Mouse (Mus musculus): ENCODE results near the gene Mroh8. TPM values are rescaled to one million over a fixed set of nuclear protein-coding genes. Genes with fewer than 3 reads are reported as not detected.

The Mroh8 gene
- polyA plus RNA-seq, 1 experiment from 2014 or later = not detected

GRCm38 (mm10) chr2:157308273-157308917, 29.0 kb upstream of the Mroh8 start:
- H3K4me3 ChIP-seq (ENCODE audit: inconsistent target) = no peak overlapping the region
- H3K79me2 ChIP-seq (ENCODE audit: inconsistent target) = no peaks in the 10 kb centered on the region
- WGBS (ENCODE audit: missing documents) = 84% methylated on average over 2 of the region's 2 CpGs
- peaks cover 79% of the 10 kb centered on the region for H3K36me3 ChIP-seq (ENCODE audit: inconsistent target)
- no peak overlapping the region for H3K27ac ChIP-seq

GRCm38 (mm10) chr2:157307715-157308265, 28.4 kb upstream of the Mroh8 start:
- Histone ChIP-seq H3K79me2 (ENCODE audit: inconsistent target) (no peaks in the 10 kb centered on the region), H3K4me3 (ENCODE audit: inconsistent target) (no peak overlapping the region), H3K27ac (no peak overlapping the region), H3K36me3 (ENCODE audit: inconsistent target) (peaks cover 79% of the 10 kb centered on the region)
- WGBS (ENCODE audit: missing documents) = 96% methylated on average over 4 of the region's 4 CpGs

GRCm38 (mm10) chr2:157306091-157307032, 27.0 kb upstream of the Mroh8 start:
- Histone ChIP-seq H3K4me3 (ENCODE audit: inconsistent target) (no peak overlapping the region), H3K36me3 (ENCODE audit: inconsistent target) (peaks cover 77% of the 10 kb centered on the region), H3K79me2 (ENCODE audit: inconsistent target) (no peaks in the 10 kb centered on the region), H3K27ac (no peak overlapping the region)
- 94% methylated on average over 7 of the region's 7 CpGs for WGBS (ENCODE audit: missing documents)

- H3K36me3 ChIP-seq (ENCODE audit: inconsistent target) = peaks cover 81% of the 10 kb centered on the region
- H3K4me3 ChIP-seq (ENCODE audit: inconsistent target) = no peak overlapping the region
- no peaks in the 10 kb centered on the region for H3K79me2 ChIP-seq (ENCODE audit: inconsistent target)
- WGBS (ENCODE audit: missing documents) = 92% methylated on average over 9 of the region's 9 CpGs
- H3K27ac ChIP-seq = no peak overlapping the region
These were observed 23.7 kb upstream of the Mroh8 start for GRCm38 (mm10) chr2:157303096-157303495.

GRCm38 (mm10) chr2:157300051-157300450, 20.7 kb upstream of the Mroh8 start:
- no peak overlapping the region for H3K27ac ChIP-seq
- WGBS (ENCODE audit: missing documents) = 89% methylated on average over 6 of the region's 6 CpGs
- no peak overlapping the region for H3K4me3 ChIP-seq (ENCODE audit: inconsistent target)
- H3K36me3 ChIP-seq (ENCODE audit: inconsistent target) = peaks cover 87% of the 10 kb centered on the region
- no peaks in the 10 kb centered on the region for H3K79me2 ChIP-seq (ENCODE audit: inconsistent target)

GRCm38 (mm10) chr2:157296105-157296689, 16.8 kb upstream of the Mroh8 start:
- no peaks in the 10 kb centered on the region for H3K79me2 ChIP-seq (ENCODE audit: inconsistent target)
- 91% methylated on average over 7 of the region's 7 CpGs for WGBS (ENCODE audit: missing documents)

GRCm38 (mm10) chr2:157292093-157292492, 12.7 kb upstream of the Mroh8 start:
- Histone ChIP-seq H3K27ac (no peak overlapping the region), H3K79me2 (ENCODE audit: inconsistent target) (peaks cover 18% of the 10 kb centered on the region; the same call in 1 of the 2 replicates), H3K36me3 (ENCODE audit: inconsistent target) (peaks cover 72% of the 10 kb centered on the region), H3K4me3 (ENCODE audit: inconsistent target) (no peak overlapping the region)
- WGBS (ENCODE audit: missing documents) = 0% methylated on average over 1 of the region's 2 CpGs

More at GRCm38 (mm10) chr2:157296105-157296689, 16.8 kb upstream of the Mroh8 start:
- H3K27ac ChIP-seq = no peak overlapping the region
- H3K36me3 ChIP-seq (ENCODE audit: inconsistent target) = peaks cover 78% of the 10 kb centered on the region
- H3K4me3 ChIP-seq (ENCODE audit: inconsistent target) = no peak overlapping the region

- H3K27ac ChIP-seq = no peak overlapping the region
These were observed 9.6 kb upstream of the Mroh8 start for GRCm38 (mm10) chr2:157288996-157289395.

GRCm38 (mm10) chr2:157287542-157287941, 8.2 kb upstream of the Mroh8 start:
- peaks cover 45% of the 10 kb centered on the region for H3K79me2 ChIP-seq (ENCODE audit: inconsistent target)
- no peak overlapping the region for H3K4me3 ChIP-seq (ENCODE audit: inconsistent target)
- H3K36me3 ChIP-seq (ENCODE audit: inconsistent target) = peaks cover 41% of the 10 kb centered on the region
- H3K27ac ChIP-seq = no peak overlapping the region
- 15% methylated on average over 3 of the region's 3 CpGs for WGBS (ENCODE audit: missing documents)

More at GRCm38 (mm10) chr2:157288996-157289395, 9.6 kb upstream of the Mroh8 start:
- WGBS (ENCODE audit: missing documents) = 88% methylated on average over 5 of the region's 5 CpGs
- Histone ChIP-seq H3K79me2 (ENCODE audit: inconsistent target) (peaks cover 30% of the 10 kb centered on the region; the same call in 1 of the 2 replicates), H3K36me3 (ENCODE audit: inconsistent target) (peaks cover 43% of the 10 kb centered on the region), H3K4me3 (ENCODE audit: inconsistent target) (no peak overlapping the region)

- peaks cover 9% of the 10 kb centered on the region; the same call in 1 of the 2 replicates for H3K36me3 ChIP-seq (ENCODE audit: inconsistent target)
- H3K27ac ChIP-seq = no peak overlapping the region
- H3K79me2 ChIP-seq (ENCODE audit: inconsistent target) = peaks cover 69% of the 10 kb centered on the region
- H3K4me3 ChIP-seq (ENCODE audit: inconsistent target) = no peak overlapping the region
- 90% methylated on average over 6 of the region's 6 CpGs for WGBS (ENCODE audit: missing documents)
These were observed 4.0 kb upstream of the Mroh8 start for GRCm38 (mm10) chr2:157283321-157283720.

- Histone ChIP-seq H3K27ac (peak within 1 kb of the TSS; percentile 4; the same call in 1 of the 2 replicates), H3K36me3 (ENCODE audit: inconsistent target) (peaks cover 6% of the 10 kb centered on the region; the same call in 1 of the 2 replicates), H3K4me3 (ENCODE audit: inconsistent target) (peak within 1 kb of the TSS; percentile 69), H3K79me2 (ENCODE audit: inconsistent target) (peaks cover 44% of the 10 kb centered on the region)
- under 1% methylated on average over 49 of the region's 64 CpGs for WGBS (ENCODE audit: missing documents)
These were observed 483 bp downstream of the Mroh8 start, which contains the start of gene Rpn2 for GRCm38 (mm10) chr2:157278717-157279415. Gene Rpn2, plus strand, starts transcription at chr2:157279017.

GRCm38 (mm10) chr2:157263832-157264231, 15.5 kb downstream of the Mroh8 start:
- no peak overlapping the region for H3K4me3 ChIP-seq (ENCODE audit: inconsistent target)
- 89% methylated on average over 6 of the region's 6 CpGs for WGBS (ENCODE audit: missing documents)
- H3K36me3 ChIP-seq (ENCODE audit: inconsistent target) = no peaks in the 10 kb centered on the region
- H3K27ac ChIP-seq = no peak overlapping the region
- no peaks in the 10 kb centered on the region for H3K79me2 ChIP-seq (ENCODE audit: inconsistent target)

GRCm38 (mm10) chr2:157263101-157263500, 16.2 kb downstream of the Mroh8 start:
- H3K36me3 ChIP-seq (ENCODE audit: inconsistent target) = no peaks in the 10 kb centered on the region
- H3K79me2 ChIP-seq (ENCODE audit: inconsistent target) = no peaks in the 10 kb centered on the region
- H3K27ac ChIP-seq = no peak overlapping the region
- H3K4me3 ChIP-seq (ENCODE audit: inconsistent target) = no peak overlapping the region
- 100% methylated on average over 1 of the region's 1 CpGs for WGBS (ENCODE audit: missing documents)

GRCm38 (mm10) chr2:157262506-157262905, 16.8 kb downstream of the Mroh8 start:
- WGBS (ENCODE audit: missing documents) = 87% methylated on average over 9 of the region's 9 CpGs
- Histone ChIP-seq H3K79me2 (ENCODE audit: inconsistent target) (no peaks in the 10 kb centered on the region), H3K4me3 (ENCODE audit: inconsistent target) (no peak overlapping the region)

More at GRCm38 (mm10) chr2:157262506-157262905, 16.8 kb downstream of the Mroh8 start:
- no peaks in the 10 kb centered on the region for H3K36me3 ChIP-seq (ENCODE audit: inconsistent target)
- no peak overlapping the region for H3K27ac ChIP-seq
